Mouse (Mus musculus): ENCODE data around the gene Megf11. TPM values are rescaled to one million over a fixed set of nuclear protein-coding genes. Genes with fewer than 3 reads are reported as not detected.

Megf11 gene
- total RNA-seq, 2 experiments from 2014 or later, result not detected

DNA sequence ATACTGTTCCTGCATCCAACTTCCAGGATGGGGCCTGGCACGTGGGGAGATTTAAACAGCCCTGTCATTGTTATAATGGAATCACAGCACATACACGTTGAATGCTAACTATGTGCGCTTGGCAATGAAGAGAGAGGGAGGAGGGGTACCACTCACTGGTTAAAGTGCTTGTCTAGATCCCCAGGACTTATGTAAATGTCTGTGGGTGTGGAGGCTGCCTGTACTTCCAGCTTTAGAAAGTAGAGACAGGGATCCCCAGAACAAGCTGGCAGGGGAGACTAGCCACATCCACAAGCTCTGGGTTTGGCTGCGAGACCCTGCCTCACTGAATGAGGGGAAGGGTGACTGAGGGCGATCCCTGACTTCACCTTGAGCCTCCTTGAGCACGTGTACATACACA is 250.7 kb downstream of the Megf11 start:
- no peak for ATAC-seq (replicated peaks; ENCODE audit: poor library complexity, severe bottlenecking)

DNA sequence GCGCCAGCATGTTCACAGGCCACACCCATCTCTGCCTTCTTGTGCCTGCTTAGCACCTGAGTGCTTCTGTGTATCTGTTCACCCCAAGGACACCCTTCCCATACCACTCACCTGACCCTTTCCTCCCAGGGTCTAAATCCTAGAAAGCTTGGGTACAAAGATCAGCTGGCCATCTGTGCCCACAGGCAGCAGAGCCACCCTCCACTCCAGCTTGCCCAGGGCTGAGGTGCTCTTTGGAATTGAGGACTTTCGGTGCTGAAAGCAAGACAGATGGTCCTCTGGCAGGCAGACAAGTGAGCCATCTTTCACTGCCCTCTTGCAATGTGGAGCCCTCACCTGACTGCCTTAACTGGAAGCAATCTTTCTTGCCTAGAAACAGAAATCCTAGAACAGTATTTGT is 251.5 kb downstream of the Megf11 start:
- ATAC-seq (replicated peaks; ENCODE audit: poor library complexity, severe bottlenecking), result no peak

DNA sequence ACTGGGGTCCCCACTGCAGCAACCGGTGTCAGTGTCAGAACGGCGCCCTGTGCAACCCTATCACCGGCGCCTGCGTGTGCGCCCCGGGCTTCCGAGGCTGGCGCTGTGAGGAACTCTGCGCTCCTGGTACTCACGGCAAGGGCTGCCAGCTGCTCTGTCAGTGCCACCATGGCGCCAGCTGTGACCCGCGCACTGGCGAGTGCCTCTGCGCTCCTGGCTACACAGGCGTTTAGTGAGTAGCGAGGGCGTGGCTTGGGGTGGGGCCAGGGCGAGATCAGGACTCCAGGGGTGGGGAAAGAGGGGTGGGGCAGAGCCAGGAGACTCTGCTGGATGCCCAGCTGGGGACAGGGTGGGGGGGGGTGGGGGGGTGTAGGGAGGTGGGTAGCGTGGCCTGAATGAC is 252.8 kb downstream of the Megf11 start:
- ATAC-seq (replicated peaks; ENCODE audit: poor library complexity, severe bottlenecking), result no peak

DNA sequence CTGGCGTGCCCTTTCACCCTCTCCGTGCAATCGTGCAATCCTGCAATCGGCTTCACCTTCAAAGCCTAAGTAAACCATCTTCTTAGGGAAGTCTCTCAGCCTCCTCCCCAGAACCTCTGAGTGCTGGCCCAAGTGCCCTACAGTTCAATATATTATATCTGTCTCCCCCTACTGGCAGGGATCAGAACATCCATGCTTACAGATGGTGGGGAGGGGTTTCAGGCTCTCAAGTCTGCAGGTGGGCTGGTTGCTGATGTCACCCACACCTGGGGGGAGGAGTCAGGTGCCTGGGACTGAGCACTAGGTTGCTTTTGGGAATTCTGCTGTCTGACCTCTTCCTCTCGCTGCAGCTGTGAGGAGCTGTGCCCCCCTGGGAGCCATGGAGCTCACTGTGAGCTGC is 254.2 kb downstream of the Megf11 start:
- ATAC-seq (replicated peaks; ENCODE audit: poor library complexity, severe bottlenecking), result 0 out of 2 replicates have a peak, but pooled peaks have one; percentile 40

DNA sequence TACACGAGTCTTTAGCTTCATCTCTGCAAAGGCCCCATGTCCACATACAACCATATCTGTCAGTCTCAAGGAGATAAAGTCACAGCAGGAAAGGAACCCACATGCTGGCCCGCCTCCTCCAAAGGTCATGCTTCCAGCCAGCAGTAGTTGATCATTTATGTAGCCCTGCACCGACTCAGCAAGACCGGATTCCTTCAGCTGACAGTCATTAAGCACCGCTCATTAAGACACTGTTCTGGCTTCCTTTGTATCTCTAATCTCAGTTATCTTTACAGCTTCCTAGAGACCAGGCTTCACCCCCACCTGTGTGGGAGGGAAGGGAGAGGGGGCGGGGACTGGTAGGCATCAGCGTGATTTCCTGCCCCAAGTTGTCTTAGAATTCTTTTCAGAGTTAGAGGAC is 258.7 kb downstream of the Megf11 start:
- no peak for ATAC-seq (replicated peaks; ENCODE audit: poor library complexity, severe bottlenecking)

DNA sequence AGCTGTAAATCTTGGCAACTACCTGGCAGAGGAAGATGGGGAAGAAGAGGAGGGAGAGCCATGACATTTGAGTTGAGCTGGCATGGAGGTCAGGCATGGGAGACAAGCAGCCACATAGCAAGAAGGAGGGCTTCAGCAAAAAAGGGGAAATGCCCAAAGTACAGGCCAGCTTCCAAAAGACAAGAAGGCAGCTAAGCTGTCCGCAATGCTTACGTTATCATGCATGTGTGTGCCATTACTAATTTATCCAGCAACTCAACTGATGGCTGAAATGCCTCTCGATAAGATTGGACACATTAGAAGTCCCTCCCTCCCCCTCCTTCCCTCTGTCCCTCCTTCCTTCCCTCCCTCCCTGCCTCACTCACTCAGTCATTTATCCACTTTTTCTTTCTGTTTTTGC is 260.0 kb downstream of the Megf11 start:
- ATAC-seq (replicated peaks; ENCODE audit: poor library complexity, severe bottlenecking), result no peak

DNA sequence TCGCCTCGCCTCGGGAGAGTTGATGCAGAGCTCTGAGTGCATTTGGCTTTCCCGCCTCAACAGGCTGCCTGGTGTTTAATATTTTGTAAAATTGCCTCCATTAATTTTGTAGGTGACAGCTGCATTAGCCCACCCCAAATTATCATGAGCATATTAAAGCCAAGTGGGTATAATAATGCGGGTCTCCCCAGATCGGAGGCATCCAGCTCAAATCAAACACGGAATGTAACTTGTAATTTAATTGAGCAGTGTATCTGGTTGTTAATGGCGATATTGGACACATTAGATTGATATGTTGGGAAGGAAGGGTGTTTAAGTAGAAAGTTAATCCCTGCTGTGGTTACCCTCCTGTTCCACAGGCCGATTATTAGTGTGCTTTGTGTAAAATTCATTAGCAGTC is 264.0 kb downstream of the Megf11 start:
- ATAC-seq (replicated peaks; ENCODE audit: poor library complexity, severe bottlenecking), result no peak

DNA sequence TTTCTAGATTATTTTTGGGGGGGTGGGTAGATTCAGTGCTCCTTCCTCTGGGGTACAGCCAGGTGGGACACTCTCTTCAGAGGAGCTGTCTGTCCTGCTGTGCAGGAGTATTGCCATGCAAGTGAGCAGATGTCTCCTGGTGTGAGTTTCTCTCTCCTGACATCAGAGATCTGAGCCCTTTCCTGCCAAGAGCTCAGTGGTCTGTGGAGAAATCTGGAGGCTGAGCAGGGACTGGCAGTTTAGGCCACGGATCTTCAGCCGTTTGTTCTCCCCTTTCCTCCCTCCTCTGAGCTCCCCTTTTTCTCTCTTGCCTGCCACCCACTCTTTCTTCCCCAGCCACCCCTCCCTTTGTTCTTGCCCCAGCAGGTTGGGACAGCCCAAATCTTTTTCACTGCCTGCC is 264.5 kb downstream of the Megf11 start:
- no peak for ATAC-seq (replicated peaks; ENCODE audit: poor library complexity, severe bottlenecking)

DNA sequence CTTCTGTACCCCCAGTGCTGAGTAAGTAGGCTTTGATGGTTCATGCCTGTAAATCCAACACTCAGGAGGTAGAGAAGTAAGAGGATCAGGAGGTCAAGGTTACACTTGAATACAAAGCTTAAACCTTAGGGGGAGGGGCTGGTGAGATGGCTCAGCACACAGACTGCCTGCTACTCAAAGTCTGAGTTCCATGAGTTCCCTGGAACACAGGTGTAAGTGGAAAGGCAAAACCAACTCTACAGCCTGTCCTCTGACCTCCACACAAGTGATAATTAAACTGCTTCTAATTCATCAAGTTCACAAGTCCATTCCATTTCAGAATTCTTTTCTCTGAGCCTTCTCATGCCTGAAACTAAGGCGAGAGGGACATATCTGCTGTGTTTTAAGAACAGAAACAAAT is 265.8 kb downstream of the Megf11 start:
- no peak for ATAC-seq (replicated peaks; ENCODE audit: poor library complexity, severe bottlenecking)

DNA sequence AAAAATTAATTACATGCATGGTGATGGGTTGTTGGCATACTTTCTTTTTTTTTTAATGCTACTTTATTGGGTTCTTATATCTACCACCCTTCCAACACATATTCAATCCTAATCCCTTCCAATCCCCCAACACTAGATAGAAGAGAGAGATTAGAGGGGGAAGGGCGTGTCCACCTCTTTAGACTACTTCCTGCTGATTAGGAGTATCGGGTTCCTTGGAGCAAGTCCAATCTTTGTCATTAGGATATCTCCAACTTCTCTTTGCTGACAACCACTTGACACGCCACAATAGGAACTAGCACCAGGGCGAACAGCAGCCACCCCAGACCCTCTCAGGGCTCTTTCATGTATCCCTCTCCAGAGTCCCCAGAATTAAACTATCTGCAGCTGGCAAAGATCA is 266.3 kb downstream of the Megf11 start:
- ATAC-seq (replicated peaks; ENCODE audit: poor library complexity, severe bottlenecking), result no peak

DNA sequence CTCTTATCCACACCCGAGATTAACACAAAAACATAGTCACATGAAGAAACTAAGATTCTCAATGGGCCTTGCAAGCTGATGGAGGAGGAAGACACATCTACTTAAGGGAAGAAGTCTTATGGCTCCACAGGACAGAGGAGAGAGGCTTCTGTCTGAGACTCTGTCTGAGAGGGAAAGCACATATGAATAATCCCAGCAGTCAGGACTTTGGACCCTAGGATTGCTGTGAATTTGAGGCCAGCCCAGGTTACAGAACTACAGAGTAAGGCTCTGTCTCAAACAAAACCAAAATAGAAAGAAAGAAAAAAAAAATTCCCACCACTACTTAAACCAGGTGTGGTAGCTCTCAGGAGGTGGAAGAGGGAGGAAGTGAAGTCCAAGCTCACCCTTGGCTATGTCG is 266.7 kb downstream of the Megf11 start:
- ATAC-seq (replicated peaks; ENCODE audit: poor library complexity, severe bottlenecking), result no peak

DNA sequence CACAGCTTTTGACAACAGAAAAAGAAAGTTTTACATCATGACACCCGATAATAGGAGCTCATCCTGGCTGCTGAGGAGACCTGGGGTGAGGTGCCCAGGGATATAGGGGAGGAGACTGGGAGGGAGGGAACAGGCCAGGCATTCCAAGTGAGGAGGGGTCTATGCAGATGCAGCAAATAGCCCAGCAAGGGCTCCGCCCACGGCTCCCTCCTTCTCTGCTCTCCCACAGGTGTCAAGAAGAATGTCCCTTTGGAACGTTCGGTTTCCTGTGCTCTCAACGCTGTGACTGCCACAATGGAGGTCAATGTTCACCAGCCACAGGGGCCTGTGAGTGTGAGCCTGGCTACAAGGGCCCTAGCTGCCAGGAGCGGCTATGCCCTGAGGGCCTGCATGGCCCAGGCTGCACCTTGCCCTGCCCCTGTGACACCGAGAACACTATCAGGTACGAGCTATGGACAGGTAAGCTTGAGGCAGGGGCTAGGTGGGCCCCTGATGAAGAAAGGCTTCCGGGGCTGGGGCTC is 267.5 kb downstream of the Megf11 start:
- no peak for ATAC-seq (replicated peaks; ENCODE audit: poor library complexity, severe bottlenecking)

DNA sequence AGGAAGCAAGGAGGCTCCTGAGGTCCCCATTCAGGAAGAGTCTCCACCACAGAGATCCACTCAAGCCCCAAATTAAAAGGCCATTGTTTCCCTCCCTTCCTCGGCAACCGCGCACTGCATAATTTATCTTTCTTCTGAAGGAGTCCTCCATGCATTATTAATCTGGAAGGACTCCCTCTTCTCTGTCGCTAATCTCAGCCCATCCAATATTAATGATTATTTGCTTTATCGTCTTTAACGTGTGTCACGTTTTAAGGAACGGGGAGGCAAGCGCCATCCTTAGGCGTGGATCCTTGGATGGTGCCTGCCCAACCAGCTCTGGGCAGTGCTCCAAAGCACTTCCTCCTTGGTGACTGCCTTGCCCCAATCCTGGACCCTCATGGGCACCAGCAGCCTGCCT is 269.3 kb downstream of the Megf11 start:
- no peak for ATAC-seq (replicated peaks; ENCODE audit: poor library complexity, severe bottlenecking)

DNA sequence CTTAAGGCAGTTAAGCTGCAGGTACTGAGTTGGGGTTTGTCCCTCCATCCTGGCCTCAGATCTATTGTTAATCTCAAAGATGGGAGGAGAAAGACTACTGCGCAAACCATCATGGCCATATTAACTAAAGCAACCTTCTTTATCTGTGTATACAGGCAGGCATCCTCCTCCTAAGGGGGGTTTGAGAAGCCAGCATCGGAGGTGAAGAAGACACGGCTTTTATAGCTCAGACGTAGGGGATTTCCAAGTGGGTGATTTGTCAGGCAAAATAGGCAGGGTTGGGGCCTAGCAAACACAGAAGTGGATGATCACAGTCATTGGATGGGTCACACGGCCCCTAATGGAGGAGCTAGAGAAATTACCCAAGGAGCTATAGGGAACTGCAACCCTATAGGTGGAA is 271.2 kb downstream of the Megf11 start:
- no peak for ATAC-seq (replicated peaks; ENCODE audit: poor library complexity, severe bottlenecking)

DNA sequence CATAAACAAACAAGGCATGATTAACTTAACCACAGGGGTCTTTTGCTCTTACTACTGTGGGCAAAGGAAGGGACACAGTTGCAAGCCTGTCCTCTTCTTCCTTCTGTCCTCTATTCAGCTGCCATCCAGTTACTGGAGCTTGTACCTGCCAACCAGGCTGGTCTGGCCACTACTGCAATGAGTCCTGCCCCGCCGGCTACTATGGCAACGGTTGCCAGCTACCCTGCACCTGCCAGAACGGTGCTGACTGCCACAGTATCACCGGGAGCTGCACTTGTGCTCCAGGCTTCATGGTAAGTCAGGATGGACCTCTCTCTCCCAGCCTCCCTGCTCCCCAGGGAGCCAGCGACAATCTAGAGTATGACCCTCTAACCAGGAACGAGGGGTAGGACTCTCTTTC is 274.8 kb downstream of the Megf11 start:
- no peak for ATAC-seq (replicated peaks; ENCODE audit: poor library complexity, severe bottlenecking)

DNA sequence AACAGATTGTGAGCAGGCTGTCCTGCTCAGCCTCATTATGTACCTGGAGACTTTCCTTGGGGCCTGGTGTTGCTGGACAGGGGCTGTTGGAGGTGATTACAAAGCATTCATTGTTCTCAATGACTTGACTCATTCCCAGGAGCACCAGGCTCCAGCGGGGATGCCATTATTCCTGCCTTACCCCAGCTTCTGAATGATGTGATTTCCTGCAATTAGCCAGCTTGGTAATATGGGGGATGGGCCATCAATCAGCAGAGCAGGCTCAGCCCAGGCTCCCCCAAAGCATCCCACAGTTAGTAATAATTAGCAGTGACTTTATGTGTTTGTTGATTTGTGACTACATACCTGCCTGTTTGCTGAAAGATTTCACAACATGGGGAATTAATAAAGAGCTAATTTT is 279.2 kb downstream of the Megf11 start:
- ATAC-seq (replicated peaks; ENCODE audit: poor library complexity, severe bottlenecking), result no peak

DNA sequence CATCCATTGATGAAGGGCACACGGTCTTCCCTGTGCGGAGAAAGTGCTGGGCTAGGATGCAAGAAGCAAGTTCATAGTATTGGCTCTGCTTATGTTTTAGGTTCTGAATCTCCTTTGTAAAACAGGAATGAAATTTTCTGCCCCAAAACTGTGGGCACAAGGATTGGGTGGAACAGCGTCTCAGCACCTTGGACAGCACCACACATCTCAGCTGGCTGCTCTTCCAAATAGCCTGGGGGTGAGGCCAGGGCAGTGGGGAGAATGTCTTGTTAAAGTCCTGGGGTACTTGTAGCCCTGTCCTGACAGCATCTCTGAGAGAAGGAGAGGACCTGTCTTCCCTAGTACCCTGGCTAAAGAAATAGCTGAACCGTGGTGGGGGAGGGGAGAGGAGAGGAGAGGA is 281.1 kb downstream of the Megf11 start:
- ATAC-seq (replicated peaks; ENCODE audit: poor library complexity, severe bottlenecking), result peak; percentile 43; the same call in 1 of the 2 replicates

DNA sequence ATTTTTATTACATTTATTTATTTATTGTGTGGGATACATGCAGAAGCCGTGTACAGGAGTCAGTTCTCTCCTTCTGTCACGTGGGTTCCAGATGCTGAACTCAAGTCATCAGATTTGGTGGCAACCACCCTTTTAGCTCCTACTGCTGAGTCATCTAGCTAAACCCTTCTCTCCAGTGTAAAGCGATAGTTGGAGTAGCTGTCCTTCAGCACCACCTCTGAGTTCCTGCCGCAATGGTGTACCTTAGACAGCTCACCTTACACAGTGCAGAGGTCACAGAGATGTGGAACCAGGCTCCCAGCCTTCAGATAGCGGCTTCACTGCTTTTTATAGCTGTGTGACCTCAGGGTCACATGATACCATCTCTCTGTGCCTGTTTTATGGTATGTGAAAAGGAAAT is 282.1 kb downstream of the Megf11 start:
- ATAC-seq (replicated peaks; ENCODE audit: poor library complexity, severe bottlenecking), result 0 out of 2 replicates have a peak, but pooled peaks have one; percentile 22

DNA sequence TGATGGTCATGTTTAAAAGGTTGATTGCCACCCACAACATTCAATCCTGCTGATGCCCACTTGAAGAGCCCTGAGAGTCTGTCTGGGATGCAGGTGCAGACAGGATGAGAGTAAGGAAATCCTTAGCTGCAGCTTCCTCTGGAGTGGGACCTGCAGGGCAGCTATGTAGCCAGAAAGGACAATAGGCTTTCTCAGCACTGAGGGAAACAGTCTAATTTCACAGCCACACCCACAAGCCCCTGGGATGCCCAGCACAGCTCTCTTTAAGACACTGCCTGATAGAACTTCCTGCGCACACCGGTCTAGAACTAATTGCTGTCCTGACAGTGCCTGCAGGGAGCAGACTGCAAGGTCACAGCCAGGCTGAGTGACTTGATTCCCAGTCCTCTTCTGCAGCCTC is 282.6 kb downstream of the Megf11 start:
- no peak for ATAC-seq (replicated peaks; ENCODE audit: poor library complexity, severe bottlenecking)

DNA sequence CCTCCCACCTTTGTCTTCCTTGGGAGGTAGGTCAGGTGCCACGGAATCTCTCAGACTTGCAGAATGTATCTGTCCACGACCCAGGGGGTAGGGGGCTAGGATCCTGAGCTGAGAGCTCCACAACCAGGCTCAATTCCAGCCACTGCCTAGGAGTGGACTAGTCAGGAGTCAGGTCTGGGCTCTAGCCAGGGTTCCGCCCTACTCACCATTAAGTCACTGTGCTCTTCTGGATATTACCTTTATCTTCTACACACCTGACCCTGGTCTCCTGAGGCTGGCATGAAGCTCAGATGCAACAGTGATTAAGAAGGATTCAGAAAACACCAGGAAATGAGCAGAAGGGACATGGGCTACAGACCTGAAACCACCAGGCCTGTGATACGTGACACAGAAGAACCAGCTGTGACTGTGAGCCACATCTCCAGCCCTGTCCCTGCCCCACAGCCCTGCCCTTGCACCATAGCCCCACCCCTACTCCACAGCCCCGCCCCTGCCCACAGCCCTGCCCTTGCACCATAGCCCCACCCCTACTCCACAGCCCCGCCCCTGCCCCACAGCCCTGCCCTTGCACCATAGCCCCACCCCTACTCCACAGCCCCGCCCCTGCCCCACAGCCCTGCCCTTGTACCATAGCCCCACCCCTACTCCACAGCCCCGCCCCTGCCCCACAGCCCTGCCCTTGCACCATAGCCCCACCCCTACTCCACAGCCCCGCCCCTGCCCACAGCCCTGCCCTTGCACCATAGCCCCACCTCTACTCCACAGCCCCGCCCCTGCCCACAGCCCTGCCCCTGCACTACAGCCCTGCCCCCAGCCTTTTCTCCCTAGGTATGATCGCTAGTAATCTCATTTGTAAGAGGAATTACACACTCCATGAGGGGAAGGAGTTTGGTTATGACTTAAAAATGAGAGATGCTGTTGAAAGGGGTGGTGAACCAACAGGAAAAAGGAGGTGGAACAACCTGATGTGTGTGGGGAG is 286.2 kb downstream of the Megf11 start:
- peak; percentile 82 for ATAC-seq (replicated peaks; ENCODE audit: poor library complexity, severe bottlenecking)

DNA sequence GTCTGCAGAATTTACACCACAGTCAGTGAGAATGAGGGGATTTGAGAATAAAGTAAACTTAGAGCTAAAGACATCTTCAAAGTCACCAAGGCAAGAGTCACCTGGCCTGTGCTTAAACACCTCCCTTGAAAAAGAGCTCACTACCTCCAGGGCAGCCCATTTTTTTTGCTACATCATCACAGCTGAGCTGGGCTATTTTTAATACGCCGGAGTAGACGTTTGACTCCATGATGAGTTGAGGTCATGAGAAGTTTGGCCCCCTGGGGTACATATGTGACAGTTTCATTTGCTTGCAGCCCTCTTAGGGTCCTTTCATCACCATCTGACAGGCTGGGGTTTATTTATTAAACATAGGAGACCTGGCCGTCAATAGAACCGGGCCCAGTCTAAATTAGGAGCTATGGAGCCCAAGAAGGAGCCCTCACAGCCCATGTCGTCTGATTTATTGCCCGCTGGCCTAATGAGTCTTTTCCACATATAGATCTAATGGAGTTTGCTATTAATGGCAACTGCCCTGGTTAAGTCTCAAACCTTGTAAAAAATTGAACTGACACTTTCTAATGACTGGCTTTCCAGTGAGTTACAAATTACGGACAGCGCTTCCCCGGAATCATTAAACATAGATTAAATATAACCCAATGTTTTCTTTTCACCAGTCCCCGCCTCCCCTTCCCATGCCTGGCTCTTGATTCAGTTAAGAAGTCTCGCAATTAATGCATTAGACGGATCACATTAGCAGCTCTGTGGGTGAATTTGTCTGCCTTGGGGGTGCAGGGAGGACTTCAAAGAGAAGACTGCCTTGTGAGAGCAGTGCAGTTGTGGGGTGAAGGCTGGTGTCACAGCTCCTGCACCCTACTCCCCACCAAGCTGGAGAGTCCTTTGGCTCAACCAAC is 301.9 kb downstream of the Megf11 start:
- no peak for ATAC-seq (replicated peaks; ENCODE audit: poor library complexity, severe bottlenecking)

Measured in granulocyte monocyte progenitor cell, adult 5-6 weeks (primary cell).